Mouse (Mus musculus) myocyte (in vitro differentiated cells): Measurements from ENCODE around the gene Ldhc. TPM values are rescaled to one million over a fixed set of nuclear protein-coding genes. Genes with fewer than 3 reads are reported as not detected.

Experiments used
- H3K27me3 ChIP-seq: one replicate; pipeline ENCODE4 v1.6.1; 2011; ENCODE audit not compliant: control insufficient read depth, insufficient read depth, insufficient read length
- H3K36me3 ChIP-seq: one replicate; pipeline ENCODE4 v1.6.1; 2011; ENCODE audit not compliant: control insufficient read depth, insufficient read depth
- H3K4me2 ChIP-seq: one replicate; pipeline ENCODE4 v1.6.1; 2011; ENCODE audit warnings: low read depth, control low read depth
- H3K4me3 ChIP-seq: one replicate; pipeline ENCODE4 v1.5.1; 2011; ENCODE audit warnings: mild to moderate bottlenecking, control low read depth, moderate library complexity
- H3K79me2 ChIP-seq: one replicate; pipeline ENCODE4 v1.6.1; 2011; ENCODE audit not compliant: control insufficient read depth, insufficient read depth
- H3ac ChIP-seq: one replicate; pipeline ENCODE4 v1.6.1; 2011; ENCODE audit not compliant: control insufficient read depth, insufficient read length
- CEBPB ChIP-seq: IDR thresholded peaks from 2 replicates; pipeline ENCODE4 v1.6.1; 2011; ENCODE audit warnings: mild to moderate bottlenecking, moderate library complexity; ENCODE audit not compliant: poor library complexity, insufficient read depth, severe bottlenecking
- E2F4 ChIP-seq: IDR thresholded peaks from one replicate; pipeline ENCODE4 v1.6.1; 2011; ENCODE audit warnings: mild to moderate bottlenecking, control low read depth, moderate library complexity; ENCODE audit not compliant: insufficient read depth
- MAX ChIP-seq: IDR thresholded peaks from one replicate; pipeline ENCODE4 v1.6.1; 2011; ENCODE audit warnings: low read depth, mild to moderate bottlenecking, control low read depth
- MYOD1 ChIP-seq, 3 experiments: IDR thresholded peaks; one replicate each; pipeline ENCODE4 v1.6.1; 2011; ENCODE audit warnings: control low read depth in 2 of 3, low read depth in 2 of 3, mild to moderate bottlenecking in 2 of 3, moderate library complexity in 1 of 3; ENCODE audit not compliant: insufficient read length in 2 of 3, control insufficient read depth in 1 of 3
- MYOG ChIP-seq, 3 experiments: IDR thresholded peaks; one replicate each; pipeline ENCODE4 v1.6.1; 2011; ENCODE audit warnings: control low read depth in 2 of 3, low read depth in 2 of 3, mild to moderate bottlenecking in 2 of 3; ENCODE audit not compliant: insufficient read length in 2 of 3, control insufficient read depth in 1 of 3, insufficient read depth in 1 of 3
- POLR2A ChIP-seq: IDR thresholded peaks from one replicate; pipeline ENCODE4 v1.6.1; 2011; ENCODE audit warnings: low read depth, mild to moderate bottlenecking, control low read depth, moderate library complexity; ENCODE audit not compliant: insufficient read length
- POLR2AphosphoS2 ChIP-seq: IDR thresholded peaks from one replicate; pipeline ENCODE4 v1.6.1; 2011; ENCODE audit warnings: low read depth, control low read depth; ENCODE audit not compliant: insufficient read length
- REST ChIP-seq: IDR thresholded peaks from one replicate; pipeline ENCODE4 v1.6.1; 2011; ENCODE audit warnings: mild to moderate bottlenecking, control low read depth, moderate library complexity; ENCODE audit not compliant: insufficient read depth, insufficient read length
- SRF ChIP-seq: IDR thresholded peaks from one replicate; pipeline ENCODE4 v1.6.1; 2011; ENCODE audit warnings: low read depth; ENCODE audit not compliant: control insufficient read depth, insufficient read length
- TCF12 ChIP-seq: IDR thresholded peaks from one replicate; pipeline ENCODE4 v1.6.1; 2011; ENCODE audit warnings: mild to moderate bottlenecking, control low read depth; ENCODE audit not compliant: poor library complexity, insufficient read depth, severe bottlenecking
- TCF3 ChIP-seq: IDR thresholded peaks from one replicate; pipeline ENCODE4 v1.6.1; 2011; ENCODE audit warnings: low read depth, control low read depth; ENCODE audit not compliant: insufficient read length
- USF1 ChIP-seq: IDR thresholded peaks from one replicate; pipeline ENCODE4 v1.6.1; 2011; ENCODE audit warnings: low read depth, mild to moderate bottlenecking, control low read depth, moderate library complexity
- polyA plus RNA-seq: library from polyadenylated mRNA; unstranded; fragments of >200 nt; fragmentation: generic; extraction: Trizol; gene quantifications from one replicate; pipeline ENCODE4 v1.2.1, GENCODE M21; 2012; ENCODE audit warnings: missing spikeins

Ldhc gene
- polyA plus RNA-seq, 1 experiment, result 0.08 TPM

DNA sequence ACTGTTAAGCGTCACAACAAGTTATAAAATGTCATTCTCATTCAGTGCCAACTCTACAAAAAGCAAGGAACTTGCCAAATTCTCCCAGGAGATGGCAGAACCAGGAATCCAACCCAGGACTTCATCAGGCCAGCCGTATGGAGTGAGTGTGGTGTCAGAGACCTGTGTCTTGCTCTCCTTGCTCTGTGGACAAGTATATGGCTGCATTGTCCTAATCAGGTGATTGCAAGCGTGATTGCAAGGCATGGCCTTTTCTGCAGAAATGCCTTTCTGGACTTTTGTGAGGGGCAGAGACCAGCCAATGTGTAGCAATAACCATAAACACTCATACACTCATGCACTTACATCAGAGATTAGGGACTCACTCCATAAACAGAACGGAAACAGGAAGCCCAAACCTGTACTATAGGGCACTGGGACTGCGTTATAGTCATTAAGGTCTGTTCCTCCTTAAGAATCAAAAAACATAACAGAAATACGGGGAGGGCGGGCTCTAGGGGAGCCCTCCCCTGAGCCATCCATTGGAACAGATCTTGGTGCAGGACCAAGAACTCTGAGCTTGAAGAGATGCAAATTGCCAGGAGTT is 27.2 kb upstream of the Ldhc start:
- H3K79me2 ChIP-seq, result no peaks in the 10 kb centered on the region
- no peaks in the 10 kb centered on the region for H3K27me3 ChIP-seq
- H3K4me2 ChIP-seq, result no peak overlapping the region
- H3ac ChIP-seq, result no peak overlapping the region
- H3K36me3 ChIP-seq, result no peaks in the 10 kb centered on the region
- no peak overlapping the region for H3K4me3 ChIP-seq
- no peak for TF ChIP-seq TCF12
- no peak for TF ChIP-seq MAX
- no peak for TF ChIP-seq REST
- no peak for TF ChIP-seq SRF
- TF ChIP-seq MYOG (IDR thresholded peaks at IDR 0.05; ENCODE audit: control insufficient read depth in 1 of 3, insufficient read depth in 1 of 3, insufficient read length in 2 of 3, low read depth in 2 of 3), result no peak
- TF ChIP-seq E2F4, result no peak
- no peak for TF ChIP-seq TCF3
- no peak for TF ChIP-seq CEBPB
- TF ChIP-seq POLR2A, result no peak
- no peak for TF ChIP-seq USF1

DNA sequence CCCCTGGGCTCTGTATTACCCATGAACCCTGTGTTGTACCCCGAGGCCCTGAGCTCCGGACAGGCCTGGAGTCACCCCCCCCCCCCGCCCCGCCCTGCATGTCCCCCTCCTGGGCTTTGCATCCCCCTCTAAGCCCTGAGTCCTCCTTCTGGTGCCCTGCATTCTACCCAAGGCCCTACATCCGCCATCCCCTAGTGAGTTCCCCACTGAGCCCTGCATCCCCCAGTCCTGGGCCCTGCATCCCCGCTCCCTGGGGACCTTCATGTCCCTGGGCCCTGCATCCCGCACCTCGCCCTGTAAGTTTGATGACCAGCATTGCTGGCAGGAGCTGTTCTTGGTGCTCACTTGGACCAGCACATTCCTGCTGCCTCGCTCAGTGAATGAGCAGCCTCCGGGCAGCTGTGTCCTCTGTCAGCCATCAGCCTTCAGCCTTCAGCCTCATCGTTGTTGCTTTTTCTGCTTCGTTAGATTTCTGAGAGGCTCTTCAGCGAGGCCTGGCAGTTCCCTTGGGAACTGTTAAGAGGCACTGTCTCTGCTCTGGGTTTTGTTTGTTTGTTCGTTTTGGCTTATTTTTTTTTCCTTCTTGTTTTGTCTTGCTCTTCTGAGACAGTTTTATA is 25.9 kb upstream of the Ldhc start:
- H3ac ChIP-seq, result no peak overlapping the region
- TF ChIP-seq POLR2AphosphoS2 (no peak), MAX (no peak), SRF (no peak), MYOD1 (IDR thresholded peaks at IDR 0.05; ENCODE audit: control insufficient read depth in 1 of 3, insufficient read length in 2 of 3, low read depth in 2 of 3) (peak in 1 of 3 experiments; percentile 9), MYOG (IDR thresholded peaks at IDR 0.05; ENCODE audit: control insufficient read depth in 1 of 3, insufficient read depth in 1 of 3, insufficient read length in 2 of 3, low read depth in 2 of 3) (peak in 1 of 3 experiments; percentile 16), POLR2A (no peak), TCF3 (no peak), USF1 (no peak), CEBPB (no peak), TCF12 (no peak), REST (no peak), E2F4 (no peak)
- no peaks in the 10 kb centered on the region for H3K27me3 ChIP-seq
- no peaks in the 10 kb centered on the region for H3K36me3 ChIP-seq
- H3K4me3 ChIP-seq, result no peak overlapping the region
- no peak overlapping the region for H3K4me2 ChIP-seq
- H3K79me2 ChIP-seq, result no peaks in the 10 kb centered on the region

DNA sequence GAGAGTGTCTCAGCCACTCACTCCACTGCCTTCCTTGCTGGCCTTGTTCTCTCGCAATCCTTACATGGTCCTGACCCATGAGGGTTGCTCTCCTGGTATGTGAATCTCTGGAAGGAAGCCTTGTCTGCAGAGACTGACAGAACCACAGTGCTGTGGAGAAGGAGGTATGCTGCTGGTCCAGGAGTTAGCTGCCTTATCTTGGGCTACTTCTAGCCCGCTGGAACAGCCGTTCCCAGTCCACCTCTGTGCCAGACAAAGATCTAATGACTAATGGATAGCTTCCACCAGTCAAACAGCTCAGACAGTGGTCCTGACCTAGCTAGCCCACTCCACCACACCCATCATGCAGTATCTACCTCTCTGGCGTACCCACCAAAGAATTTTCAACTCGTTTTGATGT is 24.6 kb upstream of the Ldhc start:
- no peaks in the 10 kb centered on the region for H3K79me2 ChIP-seq
- no peak overlapping the region for H3K4me2 ChIP-seq
- no peak overlapping the region for H3ac ChIP-seq
- H3K27me3 ChIP-seq, result no peaks in the 10 kb centered on the region
- H3K36me3 ChIP-seq, result no peaks in the 10 kb centered on the region
- TF ChIP-seq USF1 (no peak), MYOD1 (IDR thresholded peaks at IDR 0.05; ENCODE audit: control insufficient read depth in 1 of 3, insufficient read length in 2 of 3, low read depth in 2 of 3) (no peak)
- H3K4me3 ChIP-seq, result no peak overlapping the region

DNA sequence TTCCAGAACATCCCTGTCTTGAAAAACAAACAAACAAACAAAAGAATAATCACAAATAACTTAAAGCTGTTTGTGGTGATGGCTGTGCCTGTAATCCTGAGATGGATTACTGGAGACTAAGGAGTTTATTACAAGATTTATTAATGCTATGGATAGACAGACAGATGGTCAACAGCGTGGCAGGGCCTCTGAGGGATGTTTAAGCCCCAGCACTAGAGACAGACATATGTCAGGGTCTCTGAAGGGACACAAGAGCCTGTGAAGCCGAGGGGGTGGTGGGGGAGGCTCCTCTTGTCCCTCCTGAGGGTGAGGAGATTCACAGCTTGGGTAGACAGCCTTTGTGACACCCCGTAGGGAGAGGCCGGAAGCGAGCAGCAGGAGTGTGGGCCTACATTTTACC is 23.9 kb upstream of the Ldhc start:
- Histone ChIP-seq H3K79me2 (no peaks in the 10 kb centered on the region), H3K4me3 (no peak overlapping the region), H3K4me2 (no peak overlapping the region), H3K27me3 (no peaks in the 10 kb centered on the region), H3ac (no peak overlapping the region), H3K36me3 (no peaks in the 10 kb centered on the region)
- TF ChIP-seq POLR2A (no peak), POLR2AphosphoS2 (no peak), MAX (no peak), REST (no peak)

DNA sequence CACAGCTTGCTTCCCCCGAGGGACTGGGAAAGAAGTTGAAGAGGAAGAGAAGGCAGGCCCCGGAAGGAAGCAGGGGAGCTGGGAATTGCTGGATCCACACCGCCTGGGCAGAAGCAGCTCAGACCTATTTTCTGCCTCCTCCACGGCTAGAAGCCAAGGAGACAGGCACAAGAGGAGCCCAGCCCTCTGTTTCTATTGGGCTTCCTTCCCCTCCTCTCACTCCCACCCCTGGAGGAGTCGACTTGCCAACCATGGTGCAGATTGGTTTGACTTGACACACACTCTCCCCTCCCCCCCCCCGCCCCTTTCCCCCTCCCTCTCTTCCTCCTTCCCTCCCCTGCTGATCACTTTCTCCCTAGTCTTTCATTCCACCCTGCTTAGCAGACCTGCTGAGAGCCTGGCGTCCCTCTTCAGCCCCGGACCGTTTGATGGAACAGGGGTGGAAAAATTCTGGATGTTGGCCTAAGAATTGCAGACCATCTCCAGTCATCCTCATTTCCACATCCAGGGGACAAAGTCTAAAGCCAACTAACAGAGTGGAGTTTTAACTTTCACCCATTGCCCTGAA is 22.8 kb upstream of the Ldhc start:
- H3K36me3 ChIP-seq, result no peaks in the 10 kb centered on the region
- H3K4me2 ChIP-seq, result peak overlapping the region; percentile 86
- peak; percentile 49 for TF ChIP-seq POLR2A
- TF ChIP-seq MYOG (IDR thresholded peaks at IDR 0.05; ENCODE audit: control insufficient read depth in 1 of 3, insufficient read depth in 1 of 3, insufficient read length in 2 of 3, low read depth in 2 of 3), result no peak
- H3ac ChIP-seq, result no peak overlapping the region
- peak overlapping the region; percentile 13 for H3K4me3 ChIP-seq
- H3K27me3 ChIP-seq, result no peaks in the 10 kb centered on the region
- no peaks in the 10 kb centered on the region for H3K79me2 ChIP-seq
